Mouse (Mus musculus): ENCODE results near the gene Pinlyp.

Gene Pinlyp

GRCm38 (mm10) chr7:24546068-24546614 lies at the start of gene Pinlyp, which contains the start of gene Xrcc1:
TSS of gene Pinlyp (minus strand) at chr7:24546118.
TSS of gene Xrcc1 (plus strand) at chr7:24546289.
- no peak for DNase-seq (ENCODE audit: low spot score)

GRCm38 (mm10) chr7:24595464-24595863 lies 49.5 kb upstream of the Pinlyp start:
- no peak for DNase-seq (ENCODE audit: low spot score)

GRCm38 (mm10) chr7:24594309-24594803 lies 48.4 kb upstream of the Pinlyp start:
- DNase-seq (ENCODE audit: low spot score) = peak; percentile 53

- DNase-seq (ENCODE audit: low spot score) = peak; percentile 84
Observed at GRCm38 (mm10) chr7:24593621-24594308, 47.8 kb upstream of the Pinlyp start.

GRCm38 (mm10) chr7:24592781-24593180 lies 46.9 kb upstream of the Pinlyp start:
- no peak for DNase-seq (ENCODE audit: low spot score)

- DNase-seq (ENCODE audit: low spot score) = no peak
Observed at GRCm38 (mm10) chr7:24592163-24592562, 46.2 kb upstream of the Pinlyp start.

- DNase-seq (ENCODE audit: low spot score) = no peak
Observed at GRCm38 (mm10) chr7:24591735-24592134, 45.8 kb upstream of the Pinlyp start.

GRCm38 (mm10) chr7:24588336-24588735 lies 42.4 kb upstream of the Pinlyp start:
- no peak for DNase-seq (ENCODE audit: low spot score)

- peak; percentile 77 for DNase-seq (ENCODE audit: low spot score)
Observed at GRCm38 (mm10) chr7:24587330-24588105, 41.6 kb upstream of the Pinlyp start, which contains the start of the genes Ethe1 and Zfp575. TSS of gene Ethe1 (plus strand) at chr7:24587543. TSS of gene Zfp575 (minus strand) at chr7:24587641.

GRCm38 (mm10) chr7:24586828-24587227 lies 40.9 kb upstream of the Pinlyp start:
- peak; percentile 17 for DNase-seq (ENCODE audit: low spot score)

- DNase-seq (ENCODE audit: low spot score) = no peak
Observed at GRCm38 (mm10) chr7:24585995-24586394, 40.1 kb upstream of the Pinlyp start.

- no peak for DNase-seq (ENCODE audit: low spot score)
Observed at GRCm38 (mm10) chr7:24584876-24585275, 39.0 kb upstream of the Pinlyp start.

GRCm38 (mm10) chr7:24577811-24578210 lies 31.9 kb upstream of the Pinlyp start:
- DNase-seq (ENCODE audit: low spot score) = no peak

- DNase-seq (ENCODE audit: low spot score) = no peak
Observed at GRCm38 (mm10) chr7:24574224-24574796, 28.4 kb upstream of the Pinlyp start.

- peak; percentile 65 for DNase-seq (ENCODE audit: low spot score)
Observed at GRCm38 (mm10) chr7:24572455-24572854, 26.5 kb upstream of the Pinlyp start.

GRCm38 (mm10) chr7:24571071-24571470 lies 25.2 kb upstream of the Pinlyp start:
- no peak for DNase-seq (ENCODE audit: low spot score)

GRCm38 (mm10) chr7:24568512-24568911 lies 22.6 kb upstream of the Pinlyp start:
- DNase-seq (ENCODE audit: low spot score) = no peak

- DNase-seq (ENCODE audit: low spot score) = no peak
Observed at GRCm38 (mm10) chr7:24566206-24566605, 20.3 kb upstream of the Pinlyp start.

- DNase-seq (ENCODE audit: low spot score) = no peak
Observed at GRCm38 (mm10) chr7:24565627-24566026, 19.7 kb upstream of the Pinlyp start.

GRCm38 (mm10) chr7:24564607-24565265 lies 18.8 kb upstream of the Pinlyp start:
- DNase-seq (ENCODE audit: low spot score) = peak; percentile 72

- DNase-seq (ENCODE audit: low spot score) = no peak
Observed at GRCm38 (mm10) chr7:24563837-24564206, 17.9 kb upstream of the Pinlyp start.
